Mouse (Mus musculus): ENCODE data around the gene Esrra. TPM values are rescaled to one million over a fixed set of nuclear protein-coding genes. Genes with fewer than 3 reads are reported as not detected.
"Not testable (repeated sequence)": the region's sequence is repeated elsewhere in the genome, so short reads cannot be mapped to it uniquely, and the experiment has no call there.

Gene Esrra
- total RNA-seq, 1 experiment from 2014 or later, result 63.2 TPM

DNA sequence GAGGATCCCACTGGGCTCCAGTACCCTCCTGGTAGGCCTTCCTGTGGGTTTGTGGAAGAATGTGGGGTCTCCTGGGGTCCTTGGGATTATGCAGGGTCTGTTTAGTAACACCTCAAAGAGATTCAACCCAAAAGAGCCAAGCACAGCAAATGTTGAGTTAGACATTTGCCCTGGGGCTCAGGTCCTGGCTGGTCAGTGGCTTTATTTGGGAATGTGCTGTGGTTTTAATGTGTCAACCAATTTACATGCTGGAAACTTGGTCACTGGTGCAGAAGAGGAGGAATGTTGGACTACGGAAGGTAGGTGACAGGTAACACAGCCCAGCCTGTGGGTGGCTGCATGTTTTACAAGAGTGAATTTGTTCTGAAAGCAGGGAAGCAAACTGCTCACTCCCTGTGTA is 18.6 kb downstream of the Esrra start:
- no peak for DNase-seq

DNA sequence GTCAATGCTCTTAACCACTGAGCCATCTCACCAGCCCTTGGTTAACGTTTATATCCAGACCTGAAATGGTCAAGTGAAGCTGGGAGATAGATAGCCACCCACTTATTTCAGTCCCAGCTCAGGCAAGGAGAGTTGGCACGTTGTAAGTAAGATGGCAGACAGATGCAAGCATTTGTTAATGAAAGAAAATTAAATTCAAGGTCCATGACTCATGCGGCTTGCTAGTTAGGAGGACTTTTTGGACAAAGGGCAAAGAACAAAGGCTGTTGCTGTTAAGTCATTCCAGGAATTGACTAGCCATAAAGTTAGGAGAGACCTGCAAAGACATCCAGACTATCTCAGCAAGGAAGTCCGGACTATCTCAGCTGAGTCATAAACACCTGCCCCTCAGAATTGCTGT is 22.0 kb downstream of the Esrra start:
- no peak for DNase-seq

DNA sequence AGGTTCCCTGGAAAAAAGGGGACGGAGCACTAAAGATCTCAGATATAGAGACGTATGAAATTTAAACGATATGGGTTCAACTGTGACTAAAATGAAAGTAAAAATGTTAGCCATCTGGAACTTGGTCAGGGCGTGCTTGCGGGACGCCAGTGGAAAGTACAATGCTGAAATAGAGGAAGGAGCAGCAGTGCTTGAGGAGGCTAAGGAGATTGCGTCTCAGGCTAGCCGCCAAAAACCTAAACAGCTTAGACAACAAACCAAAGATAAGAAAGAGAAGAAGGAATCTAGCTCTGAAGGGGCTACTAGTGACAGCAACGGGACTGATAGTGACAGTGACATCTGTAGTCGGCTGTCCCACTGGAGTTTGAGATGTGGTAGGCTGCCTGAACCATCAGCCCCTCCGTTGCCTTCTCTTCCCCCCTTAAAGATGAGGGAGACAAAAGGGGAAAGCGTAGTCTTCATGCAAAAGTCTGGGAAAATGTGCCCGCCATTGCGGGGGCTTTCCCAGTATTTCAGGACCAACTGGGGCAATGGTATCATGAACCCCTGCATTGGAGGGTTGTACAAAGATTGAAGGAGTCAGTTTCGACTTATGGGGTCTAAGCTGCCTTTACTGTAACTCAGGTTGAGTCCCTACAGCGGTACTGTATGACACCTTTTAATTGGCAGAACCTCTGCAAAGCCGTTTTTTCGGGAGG is 25.9 kb downstream of the Esrra start:
- DNase-seq, result not testable (repeated sequence)

DNA sequence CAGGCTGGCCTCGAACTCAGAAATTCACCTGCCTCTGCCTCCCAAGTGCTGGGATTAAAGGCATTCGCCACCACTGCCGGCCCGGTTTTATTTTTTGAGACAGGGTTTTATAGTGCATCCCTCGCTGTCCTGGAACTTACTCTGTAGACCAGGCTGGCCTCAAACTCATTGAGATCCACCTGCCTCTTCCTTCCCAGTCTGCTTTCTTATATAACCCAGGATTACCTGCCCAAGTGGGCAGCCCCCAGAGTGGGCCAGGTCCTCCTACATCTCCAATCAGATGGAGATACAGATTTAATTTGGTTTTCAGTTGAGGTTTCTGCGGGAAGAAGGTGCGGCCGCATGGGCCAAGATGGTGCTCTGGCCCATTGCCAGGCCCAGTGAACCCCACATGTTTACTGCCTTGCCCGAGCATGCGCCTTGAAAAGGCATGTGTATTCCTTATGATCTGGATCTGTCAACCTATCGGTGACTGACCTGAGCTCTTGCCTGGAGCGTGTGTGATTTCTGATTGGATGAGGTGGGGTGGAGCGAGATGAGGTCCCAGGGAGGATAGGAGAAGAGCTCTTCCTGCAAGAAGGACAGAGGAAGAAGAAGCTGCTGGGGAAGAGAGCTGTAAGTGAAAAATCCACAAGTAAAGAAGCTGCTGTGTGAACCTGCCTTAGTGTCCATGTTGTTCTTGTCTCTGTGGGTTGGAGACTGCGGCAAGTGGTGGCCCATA is 27.7 kb downstream of the Esrra start:
- no peak for DNase-seq

DNA sequence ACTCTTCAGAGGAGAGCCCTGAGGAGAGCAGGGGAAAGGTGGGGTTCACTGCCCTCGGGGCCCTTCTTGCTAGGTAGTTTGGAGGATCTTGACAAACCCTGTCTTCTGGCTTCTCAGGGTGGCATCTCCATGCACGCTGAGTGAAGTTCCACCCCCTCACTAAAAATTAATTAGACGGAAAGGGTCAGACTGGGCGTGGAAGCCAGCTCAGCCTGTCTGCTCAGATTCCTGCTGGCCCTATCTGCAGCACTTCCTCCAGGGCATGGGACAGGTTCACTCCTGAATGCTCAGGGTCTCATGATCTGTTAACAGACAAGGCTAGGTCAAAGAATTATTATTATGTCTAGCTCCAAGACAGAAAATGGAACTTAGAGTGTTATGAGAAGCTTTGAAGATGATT is 29.1 kb downstream of the Esrra start:
- no peak for DNase-seq

DNA sequence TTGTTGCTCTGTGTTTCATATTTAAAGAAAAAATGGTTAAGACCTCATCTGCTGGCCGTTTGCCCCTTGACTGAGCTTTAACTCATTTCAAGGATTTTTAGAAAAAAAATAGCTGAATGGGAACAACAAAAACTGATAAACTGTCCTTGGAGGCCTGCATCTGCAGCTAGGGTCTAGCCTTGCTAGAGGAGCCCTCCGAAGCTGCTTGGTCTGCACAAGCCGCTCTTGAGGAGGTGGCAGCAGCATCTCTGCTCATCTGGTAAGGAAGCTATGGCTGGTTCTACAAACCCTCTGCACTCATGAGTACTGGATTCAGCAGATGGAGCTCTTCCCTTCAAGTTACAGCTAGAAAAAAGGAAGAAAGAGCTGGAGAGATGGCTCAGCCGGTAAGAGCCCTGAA is 43.6 kb downstream of the Esrra start:
- no peak for DNase-seq

DNA sequence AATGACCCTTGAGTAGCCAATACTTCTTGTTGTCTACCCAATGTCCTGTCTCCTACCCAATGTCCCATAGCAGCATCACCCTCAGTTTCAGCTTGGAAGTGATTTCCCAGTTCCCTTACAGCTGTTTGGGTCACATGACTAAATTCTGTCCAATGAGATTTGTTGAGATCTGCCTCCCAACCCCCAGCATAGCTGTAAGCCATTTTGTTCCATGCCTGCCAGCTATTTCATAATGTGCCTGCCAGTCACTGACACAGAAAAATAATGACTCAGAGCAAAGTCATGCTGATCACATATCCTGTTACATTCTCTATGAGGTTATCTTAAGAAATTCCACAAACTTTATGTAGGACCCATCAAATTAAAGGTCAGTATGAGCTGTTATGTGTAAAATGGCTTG is 44.8 kb downstream of the Esrra start:
- no peak for DNase-seq

DNA sequence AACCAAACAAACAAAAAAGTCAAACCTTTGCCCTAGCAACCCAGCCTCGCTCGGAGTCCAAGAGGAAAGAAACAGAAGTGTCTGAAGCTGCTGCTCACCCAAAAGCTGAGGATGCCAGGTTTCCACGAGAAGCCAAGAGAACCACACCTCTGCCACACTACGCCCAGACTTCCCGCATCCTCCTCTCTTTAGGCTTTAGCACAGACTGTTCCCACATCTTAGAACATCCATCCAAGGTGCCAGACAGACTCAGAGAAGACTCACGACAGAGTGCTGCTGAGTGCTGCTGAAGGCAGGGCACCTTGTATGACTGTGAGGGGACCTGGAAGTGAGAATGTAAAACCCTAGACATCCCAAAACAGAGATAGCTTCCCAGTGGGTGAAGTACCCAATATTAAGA is 45.8 kb downstream of the Esrra start:
- DNase-seq, result no peak

DNA sequence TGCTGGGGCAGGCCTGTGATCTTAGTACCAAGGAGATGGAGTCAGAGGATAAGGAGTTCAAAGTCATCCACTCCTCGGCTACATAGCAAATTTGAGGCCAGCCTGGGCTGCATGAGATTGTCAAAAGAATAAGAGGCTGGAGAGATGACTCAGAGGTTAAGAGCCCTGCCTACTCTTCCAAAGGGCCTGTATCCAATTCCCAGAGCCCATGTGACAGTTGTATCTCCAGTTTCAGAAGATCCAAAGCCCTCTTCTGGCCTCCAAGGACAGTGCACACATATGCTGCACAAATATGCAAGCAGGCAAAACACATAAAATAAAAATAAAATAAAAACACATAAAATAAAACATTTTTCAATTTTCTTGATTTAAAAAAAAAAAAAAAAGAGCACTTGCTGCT is 47.4 kb downstream of the Esrra start:
- no peak for DNase-seq

DNA sequence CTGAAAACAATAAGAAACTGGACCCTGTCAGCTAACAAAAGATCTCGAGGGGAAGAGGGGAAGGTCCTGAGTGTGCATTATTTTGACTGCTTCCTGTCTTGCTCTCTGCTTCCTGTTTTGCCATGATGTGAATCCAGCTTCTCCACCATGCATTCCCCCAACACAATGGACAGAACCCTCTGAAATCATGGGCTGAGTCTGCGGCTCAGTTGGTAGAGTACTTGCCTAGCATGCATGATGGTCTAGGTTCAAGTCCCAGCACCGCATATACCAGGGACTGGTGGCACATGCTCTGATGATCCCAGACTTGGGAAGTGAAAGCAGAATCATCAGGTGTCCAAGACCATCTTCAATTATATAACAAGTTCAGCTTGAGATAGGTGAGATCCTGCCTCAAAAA is 48.9 kb downstream of the Esrra start:
- no peak for DNase-seq

DNA sequence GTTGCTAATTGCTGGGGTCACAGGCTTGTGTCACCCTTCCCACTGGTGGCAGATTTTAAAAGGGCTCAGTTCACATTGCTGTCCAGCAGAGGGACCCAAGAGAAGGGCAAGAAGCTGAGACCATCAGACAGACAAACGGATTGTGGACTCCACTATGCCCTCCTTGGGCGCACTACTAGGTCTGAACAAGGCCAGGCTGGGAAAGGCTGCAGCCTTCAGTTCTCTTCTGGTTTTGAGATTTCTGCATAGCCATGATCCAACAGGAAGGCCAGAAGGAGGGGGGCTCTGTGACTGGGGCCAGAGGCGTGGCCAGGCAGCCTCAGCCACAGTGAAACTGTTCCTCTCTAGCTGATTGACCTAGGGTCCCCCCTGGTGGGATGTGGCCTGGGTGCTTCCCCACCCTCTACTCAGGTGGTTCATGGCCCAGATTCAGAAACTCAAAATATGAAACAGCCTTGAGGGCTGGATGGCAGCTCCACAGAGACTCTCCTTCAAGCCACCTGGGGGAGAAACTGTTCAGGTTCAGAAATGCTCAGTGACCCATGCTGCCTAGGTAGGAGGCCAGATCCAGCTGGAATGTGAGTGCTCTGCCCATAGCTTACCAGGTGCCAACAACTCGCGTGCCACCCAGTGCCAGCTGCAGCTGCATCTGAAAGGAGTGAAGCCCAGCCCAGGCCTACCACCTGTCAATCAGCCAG is 49.9 kb downstream of the Esrra start:
- DNase-seq, result peak; percentile 51

DNA sequence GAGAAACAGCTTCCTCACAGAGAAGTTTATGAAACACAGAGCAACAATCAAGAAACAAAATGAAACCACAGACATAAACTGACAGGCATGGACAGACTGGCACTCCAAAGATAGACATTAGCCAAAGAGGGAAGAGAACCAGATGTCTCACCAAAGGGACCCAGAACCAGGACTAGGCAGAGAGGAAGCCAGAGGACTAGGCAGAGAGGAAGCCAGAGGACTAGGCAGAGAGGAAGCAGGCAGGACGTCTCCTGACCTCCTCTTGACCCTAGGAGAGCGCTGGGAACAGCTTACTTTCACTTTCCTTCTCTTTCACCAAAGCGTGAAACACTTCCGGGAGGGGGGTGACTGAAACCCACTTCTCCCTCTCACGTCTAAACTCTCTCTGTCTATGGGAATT is 52.3 kb downstream of the Esrra start:
- DNase-seq, result peak; percentile 77

DNA sequence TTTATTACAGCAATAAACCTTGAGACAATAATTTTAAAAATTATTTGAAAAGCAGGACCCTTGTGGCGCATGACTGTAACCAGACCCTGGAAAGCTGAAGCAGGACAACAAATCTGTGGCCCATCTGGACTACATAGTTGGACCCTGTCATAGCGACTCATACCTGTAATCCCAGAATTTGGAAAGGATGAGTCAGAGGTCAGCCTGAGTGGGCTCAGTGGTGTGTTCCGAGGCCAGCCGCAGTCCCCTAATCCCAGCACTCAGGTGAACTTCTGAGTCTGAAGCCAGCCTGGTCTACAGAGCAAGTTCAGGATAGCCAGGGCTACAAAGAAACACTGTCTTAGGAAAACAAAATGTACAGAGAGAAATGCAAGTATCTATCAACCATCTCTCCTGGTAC is 60.2 kb downstream of the Esrra start:
- DNase-seq, result no peak

Small RNA genes lying within 50 kb of the gene (microRNA-seq; reads per million reads assigned to microRNA genes)
- gene Mir6990, result 2.1 to 3.0 reads per million in 2 experiments

Other genes with a start within 250 kb of the Esrra start
- 21.4 and 21.7 TPM in 2 replicates for gene Rps6ka4, start 81.2 kb downstream of the Esrra start, total RNA-seq (2021)
- 2.4 and 4.7 TPM in 2 replicates for gene Ccdc88b, start 63.6 kb downstream of the Esrra start, total RNA-seq (2021)
- gene Trmt112, start 12.1 kb downstream of the Esrra start, total RNA-seq (2021), result 76.6 and 79.0 TPM in 2 replicates
- gene Prdx5, start 11.7 kb downstream of the Esrra start, total RNA-seq (2021), result 420 and 426 TPM in 2 replicates
- 0.53 TPM in 1 of 2 replicates, not detected in the other for gene Catsperz, start 3.6 kb upstream of the Esrra start, total RNA-seq (2021)
- gene Kcnk4, start 12.7 kb upstream of the Esrra start, total RNA-seq (2021), result 0.93 TPM in 1 of 2 replicates, not detected in the other
- 43.0 and 45.0 TPM in 2 replicates for gene Bad, start 20.0 kb upstream of the Esrra start, total RNA-seq (2021)
- 43.0 and 43.3 TPM in 2 replicates for gene Gpr137, start 20.7 kb upstream of the Esrra start, total RNA-seq (2021)
- 264 and 275 TPM in 2 replicates for gene Ppp1r14b, start 53.2 kb upstream of the Esrra start, total RNA-seq (2021)
- 52.1 and 54.6 TPM in 2 replicates for gene Plcb3, start 54.7 kb upstream of the Esrra start, total RNA-seq (2021)
- gene Fkbp2, start 58.7 kb upstream of the Esrra start, total RNA-seq (2021), result 115 and 121 TPM in 2 replicates
- 116 and 122 TPM in 2 replicates for gene Vegfb, start 65.8 kb upstream of the Esrra start, total RNA-seq (2021)
- 44.4 and 47.4 TPM in 2 replicates for gene Dnajc4, start 70.8 kb upstream of the Esrra start, total RNA-seq (2021)
- 24.5 and 37.4 TPM in 2 replicates for gene Nudt22, start 74.3 kb upstream of the Esrra start, total RNA-seq (2021)
- 15.0 and 15.1 TPM in 2 replicates for gene Trpt1, start 74.3 kb upstream of the Esrra start, total RNA-seq (2021)
- 6.4 and 14.2 TPM in 2 replicates for gene Fermt3, start 97.7 kb upstream of the Esrra start, total RNA-seq (2021)
- 132 and 155 TPM in 2 replicates for gene Stip1, start 118.2 kb upstream of the Esrra start, total RNA-seq (2021)
- 118 and 138 TPM in 2 replicates for gene Macrod1, start 135.0 kb upstream of the Esrra start, total RNA-seq (2021)
- gene Flrt1, start 183.9 kb upstream of the Esrra start, total RNA-seq (2021), result 1.2 and 1.5 TPM in 2 replicates